Mouse (Mus musculus): ENCODE measurements around the gene Grik3.

Grik3 gene

DNA sequence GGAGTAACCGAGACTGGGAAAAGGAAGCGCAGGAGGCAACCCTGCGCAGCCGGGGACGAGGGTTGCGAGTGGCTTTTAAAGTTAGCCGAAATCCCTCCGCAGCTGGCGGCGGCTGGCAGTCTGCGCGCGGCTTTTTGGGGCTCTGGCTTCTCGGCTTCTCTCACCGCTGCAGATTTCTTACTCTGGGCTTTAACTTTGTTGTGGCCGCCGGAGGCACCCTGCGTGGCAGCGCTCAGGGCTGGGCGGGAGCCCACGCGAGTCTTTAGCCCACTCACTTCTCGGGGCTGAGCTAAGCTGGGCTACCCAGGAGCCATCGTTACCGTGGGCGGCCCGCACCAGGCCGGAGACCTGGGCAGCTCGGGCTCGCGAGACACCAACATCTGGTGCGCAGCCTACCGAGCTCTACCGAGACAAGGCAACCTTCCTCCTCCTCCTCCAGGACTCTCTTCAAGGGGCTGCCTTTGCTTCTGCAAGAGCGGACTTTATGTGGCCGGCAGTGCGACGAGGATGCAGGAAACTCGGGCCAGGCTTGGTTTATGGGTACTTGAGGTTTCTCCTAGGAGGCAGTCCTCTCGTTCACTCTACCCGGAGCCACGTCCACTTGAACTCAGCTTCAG lies 1.1 kb downstream of the Grik3 start:
- DNase-seq (ENCODE audit: low read depth, low spot score), result peak; percentile 50

GRCm38 (mm10) chr4:125492122-125492505 lies 1.6 kb downstream of the Grik3 start:
- DNase-seq (ENCODE audit: low read depth, low spot score), result no peak

- no peak for DNase-seq (ENCODE audit: low read depth, low spot score)
Observed at GRCm38 (mm10) chr4:125492706-125493105, 2.2 kb downstream of the Grik3 start.

- no peak for DNase-seq (ENCODE audit: low read depth, low spot score)
Observed at GRCm38 (mm10) chr4:125493124-125493523, 2.6 kb downstream of the Grik3 start.

- DNase-seq (ENCODE audit: low read depth, low spot score), result peak; percentile 48
Observed at GRCm38 (mm10) chr4:125495477-125495876, 5.0 kb downstream of the Grik3 start.

GRCm38 (mm10) chr4:125497001-125497400 lies 6.5 kb downstream of the Grik3 start:
- DNase-seq (ENCODE audit: low read depth, low spot score), result peak; percentile 89

DNA sequence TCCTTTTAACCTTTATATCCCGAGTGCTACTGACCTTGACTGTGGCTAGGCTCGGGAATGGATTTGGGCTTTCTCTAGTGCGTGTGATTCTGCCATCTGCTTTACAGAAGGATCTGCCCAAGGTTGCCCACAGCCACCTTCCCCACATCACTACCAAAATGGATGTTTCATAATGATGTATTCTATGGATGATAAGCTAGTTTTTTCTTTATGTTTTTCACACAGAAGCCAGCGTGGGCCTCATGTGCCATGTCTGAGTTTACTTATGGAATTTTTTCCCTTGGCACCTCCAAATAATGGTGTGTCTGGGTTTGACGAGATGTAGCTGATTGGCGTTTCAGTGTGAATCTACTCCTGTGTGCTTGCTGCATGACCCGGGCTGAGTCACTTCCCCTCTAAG lies 7.0 kb downstream of the Grik3 start:
- no peak for DNase-seq (ENCODE audit: low read depth, low spot score)

- peak; percentile 91 for DNase-seq (ENCODE audit: low read depth, low spot score)
Observed at GRCm38 (mm10) chr4:125498866-125499265, 8.4 kb downstream of the Grik3 start.

DNA sequence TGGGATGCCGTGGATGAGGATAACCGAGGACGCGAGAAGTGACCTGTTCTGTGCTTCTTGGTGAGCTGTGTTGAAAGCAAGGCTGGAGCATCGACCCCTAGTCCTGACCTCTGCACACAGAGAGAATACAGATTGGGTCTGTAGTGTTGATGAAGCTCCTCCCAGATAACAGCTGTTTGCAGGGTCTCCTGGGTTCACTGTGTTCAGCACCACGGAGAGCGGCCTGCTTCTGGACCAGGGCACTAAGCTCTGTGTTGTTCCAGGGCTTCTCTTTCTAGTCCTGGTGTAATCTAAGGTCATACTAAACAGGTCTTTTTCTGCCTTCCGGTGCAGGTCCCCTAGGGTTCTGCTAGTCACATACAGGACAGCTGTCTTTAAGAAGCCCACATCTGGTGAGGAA lies 12.4 kb downstream of the Grik3 start:
- peak; percentile 70 for DNase-seq (ENCODE audit: low read depth, low spot score)

GRCm38 (mm10) chr4:125512434-125512833 lies 21.9 kb downstream of the Grik3 start:
- no peak for DNase-seq (ENCODE audit: low read depth, low spot score)

DNA sequence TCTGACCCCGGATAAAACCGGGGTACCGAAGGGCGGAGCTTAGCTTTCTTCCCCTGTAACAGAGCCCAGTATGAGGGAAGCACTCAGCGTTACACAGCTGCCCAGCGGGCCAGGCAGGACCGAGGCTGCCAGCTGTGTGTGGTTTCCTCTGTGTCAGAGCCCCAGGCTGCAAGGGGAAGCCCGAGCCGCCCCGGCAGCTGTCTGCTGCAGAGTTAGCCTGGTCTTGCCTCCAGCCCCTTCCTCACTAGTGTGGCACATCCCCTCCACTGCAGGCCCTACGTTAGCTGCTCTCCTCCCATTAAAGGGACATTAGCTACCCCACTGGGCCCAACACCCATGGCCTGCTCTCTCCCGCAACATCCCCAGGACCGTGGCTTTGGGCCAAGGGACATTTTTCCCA lies 25.1 kb downstream of the Grik3 start:
- DNase-seq (ENCODE audit: low read depth, low spot score), result no peak

- peak; percentile 45 for DNase-seq (ENCODE audit: low read depth, low spot score)
Observed at GRCm38 (mm10) chr4:125516612-125517011, 26.1 kb downstream of the Grik3 start.

DNA sequence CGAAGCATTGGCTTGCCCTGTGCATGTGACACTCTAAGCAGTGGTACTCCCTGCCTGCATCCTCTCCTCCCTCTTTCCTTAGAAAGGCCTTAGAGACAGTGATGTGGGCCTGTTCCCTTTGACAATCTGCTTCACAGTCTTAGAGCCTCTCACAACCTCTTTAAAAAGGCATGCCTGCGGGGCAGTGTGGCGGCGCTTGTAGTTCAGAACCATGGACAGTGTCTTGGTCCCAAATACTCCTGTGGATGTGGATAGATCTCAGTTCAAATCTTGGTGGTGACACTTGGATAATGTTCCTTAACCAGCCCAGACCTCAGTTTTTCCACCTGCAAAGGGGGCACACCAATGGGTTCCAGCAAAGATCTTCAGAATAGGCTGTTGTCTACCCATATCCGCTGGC lies 28.4 kb downstream of the Grik3 start:
- peak; percentile 44 for DNase-seq (ENCODE audit: low read depth, low spot score)

DNA sequence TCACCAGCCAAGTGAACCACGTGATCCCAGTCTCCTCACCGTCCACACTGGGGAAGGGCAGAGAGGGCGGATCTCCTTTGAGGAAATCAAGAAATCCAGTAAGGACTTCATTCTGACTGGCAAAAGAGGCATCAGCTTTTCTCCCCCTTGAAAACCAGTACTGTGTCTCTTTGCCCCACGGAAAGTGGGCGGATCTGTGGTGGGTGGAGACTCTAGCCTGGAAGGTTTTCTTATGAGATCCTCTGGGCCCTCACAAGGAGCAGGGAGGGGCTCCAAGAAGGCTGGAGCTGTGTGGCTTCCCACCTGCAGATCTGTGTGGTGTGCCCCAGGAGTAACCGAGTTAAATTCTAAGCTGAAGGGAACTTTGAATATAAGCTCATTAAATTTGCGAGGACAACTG lies 32.4 kb downstream of the Grik3 start:
- DNase-seq (ENCODE audit: low read depth, low spot score), result peak; percentile 55

DNA sequence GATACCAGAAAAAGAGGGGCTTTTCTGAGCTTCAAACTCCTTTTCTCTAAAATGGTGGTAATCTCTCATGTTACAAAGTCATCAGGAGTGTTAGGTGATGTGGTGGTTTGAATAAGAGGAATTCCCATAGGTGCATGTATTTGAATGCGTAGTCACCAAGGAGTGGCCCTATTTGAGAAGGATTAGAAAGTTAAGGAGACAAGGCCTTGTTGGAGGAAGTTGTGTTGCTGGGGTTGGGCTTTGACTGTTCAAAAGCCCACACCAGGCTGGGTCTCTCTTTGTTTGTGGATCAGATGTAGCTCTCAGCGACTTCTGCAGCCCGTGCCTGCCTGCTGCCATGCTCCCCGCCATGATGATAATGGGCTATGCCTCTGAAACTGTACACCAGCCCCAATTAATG lies 34.8 kb downstream of the Grik3 start:
- DNase-seq (ENCODE audit: low read depth, low spot score), result peak; percentile 59

DNA sequence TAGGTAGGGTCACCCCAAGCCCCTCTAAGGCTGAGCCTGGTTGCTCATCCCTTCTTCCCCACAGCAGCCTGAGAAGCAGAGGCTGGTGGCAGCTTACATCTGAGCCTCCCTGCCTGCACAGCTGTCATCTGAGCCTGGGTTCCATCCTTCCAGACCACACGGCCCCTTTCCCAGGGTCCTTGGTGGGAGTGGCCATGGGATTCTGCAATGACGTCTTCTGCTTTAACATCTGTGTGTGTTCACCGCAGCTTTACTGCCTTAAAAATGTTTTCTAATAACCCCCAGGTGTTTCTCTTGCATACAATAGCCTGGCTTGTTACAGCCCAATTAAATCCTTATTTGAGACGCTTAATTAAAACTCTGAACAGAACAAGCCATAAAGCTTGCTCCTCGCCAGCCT lies 35.9 kb downstream of the Grik3 start:
- no peak for DNase-seq (ENCODE audit: low read depth, low spot score)

GRCm38 (mm10) chr4:125533965-125534364 lies 43.5 kb downstream of the Grik3 start:
- no peak for DNase-seq (ENCODE audit: low read depth, low spot score)

DNA sequence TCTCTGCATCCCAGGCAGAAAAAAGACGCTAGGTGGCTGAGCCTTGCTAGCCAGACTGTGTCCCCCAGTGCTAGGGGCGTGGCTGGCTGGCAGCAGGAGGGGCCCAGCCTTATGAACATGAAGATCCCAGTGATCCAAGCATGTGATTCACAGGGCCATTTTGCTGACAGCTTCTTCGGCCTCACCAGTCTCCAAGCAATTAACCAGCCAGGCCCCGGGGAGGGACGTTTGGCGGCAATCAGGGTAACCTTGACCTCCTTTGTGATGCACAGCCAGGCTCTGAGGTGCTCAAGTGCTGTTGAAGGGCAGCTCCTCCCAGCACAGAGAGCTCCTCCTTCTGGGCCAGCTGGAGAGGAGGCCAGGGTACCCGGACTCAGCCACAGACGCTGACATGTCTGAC lies 43.9 kb downstream of the Grik3 start:
- DNase-seq (ENCODE audit: low read depth, low spot score), result peak; percentile 99

DNA sequence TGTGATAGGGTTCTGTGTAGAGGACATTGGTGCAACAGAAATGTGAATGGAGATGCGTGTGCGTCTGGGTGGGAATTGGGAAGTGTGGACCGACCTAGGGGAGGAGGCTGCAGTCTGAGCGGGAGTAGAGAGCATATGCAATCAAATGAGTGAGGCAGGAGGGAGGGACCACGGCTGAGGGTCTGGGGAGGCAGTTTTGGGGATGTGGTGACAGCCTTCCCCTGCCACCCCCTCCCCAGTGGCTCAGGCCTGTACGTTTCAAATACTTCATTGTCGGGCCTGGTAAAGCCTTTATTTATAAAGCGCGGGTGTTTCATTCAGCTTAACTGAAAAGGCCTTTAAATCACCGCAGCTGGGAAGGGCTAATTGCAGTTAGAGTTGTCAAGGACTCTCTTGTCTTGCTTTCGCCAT lies 44.5 kb downstream of the Grik3 start:
- peak; percentile 78 for DNase-seq (ENCODE audit: low read depth, low spot score)

DNA sequence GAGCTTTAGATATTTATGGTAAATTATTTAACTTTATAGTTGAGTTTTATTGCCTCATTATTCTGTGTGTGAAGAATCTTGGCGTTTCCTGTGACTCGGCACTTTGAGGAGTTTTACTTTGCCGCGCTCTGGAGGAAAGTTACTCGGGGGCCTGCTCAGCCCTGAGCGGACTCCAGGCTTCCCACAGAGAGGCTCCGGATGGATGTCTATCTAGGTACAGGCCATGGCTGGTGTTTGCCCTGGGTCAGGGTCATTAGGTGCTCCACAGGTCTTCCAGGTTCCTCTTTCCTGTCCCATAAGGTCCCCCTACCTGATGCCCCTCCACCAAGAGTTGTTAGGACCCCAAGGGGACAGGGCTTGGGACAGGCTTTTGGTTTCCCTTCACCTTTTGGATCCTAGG lies 45.0 kb downstream of the Grik3 start:
- DNase-seq (ENCODE audit: low read depth, low spot score), result peak; percentile 45

- DNase-seq (ENCODE audit: low read depth, low spot score), result peak; percentile 86
Observed at GRCm38 (mm10) chr4:125535977-125536376, 45.5 kb downstream of the Grik3 start.

DNA sequence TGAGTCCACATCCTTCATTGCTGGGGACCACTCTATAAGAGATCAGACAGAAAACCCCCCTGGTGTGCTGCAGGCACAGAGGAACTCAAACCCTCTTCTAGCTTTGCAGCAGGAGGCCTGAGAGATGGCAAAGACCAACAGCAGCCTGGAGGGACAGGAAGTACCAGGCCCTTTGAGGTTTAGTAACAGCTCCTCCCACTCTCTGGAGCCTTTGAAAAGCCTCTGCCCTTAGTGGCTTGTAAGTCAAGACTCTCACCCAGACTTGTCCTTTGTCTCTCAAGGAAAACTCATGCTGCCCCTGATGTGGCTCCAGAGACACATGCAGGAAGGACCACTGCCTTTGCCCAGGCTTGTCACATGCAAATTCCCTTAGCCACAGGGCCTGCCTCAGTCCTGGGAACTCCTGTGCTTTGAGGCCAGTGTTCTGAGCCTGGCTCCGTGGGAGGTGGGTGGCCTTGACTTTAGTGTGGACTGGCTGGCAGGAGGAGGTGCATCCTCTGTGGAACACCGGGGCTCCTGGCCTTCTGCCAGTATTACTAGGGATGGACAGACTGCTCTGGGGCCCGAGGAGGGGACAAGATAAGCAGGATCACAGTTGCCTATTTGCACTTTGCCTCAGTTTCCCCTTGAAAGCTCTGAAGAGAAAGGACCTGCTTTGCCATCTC lies 47.9 kb downstream of the Grik3 start:
- DNase-seq (ENCODE audit: low read depth, low spot score), result peak; percentile 91

DNA sequence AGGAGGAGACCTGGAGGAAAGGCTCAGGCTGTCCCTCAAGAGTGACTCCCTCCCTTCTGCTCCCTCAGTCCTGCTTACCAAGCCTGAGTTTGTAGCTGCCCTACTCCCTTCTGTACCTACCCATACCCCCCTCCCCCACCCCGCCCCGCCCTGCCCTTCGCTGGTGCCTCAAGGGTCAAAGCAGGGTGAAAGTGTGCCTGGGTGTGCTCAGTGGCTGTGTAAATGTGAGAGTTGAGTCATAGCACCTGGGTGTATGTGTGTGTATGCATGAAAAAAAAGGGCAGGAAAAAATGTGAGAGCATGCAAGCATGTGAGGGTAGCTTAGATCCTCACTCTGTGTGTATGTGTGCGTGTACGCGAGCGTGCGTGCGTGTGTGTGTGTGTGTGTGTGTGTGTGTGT lies 49.1 kb downstream of the Grik3 start:
- no peak for DNase-seq (ENCODE audit: low read depth, low spot score)

DNA sequence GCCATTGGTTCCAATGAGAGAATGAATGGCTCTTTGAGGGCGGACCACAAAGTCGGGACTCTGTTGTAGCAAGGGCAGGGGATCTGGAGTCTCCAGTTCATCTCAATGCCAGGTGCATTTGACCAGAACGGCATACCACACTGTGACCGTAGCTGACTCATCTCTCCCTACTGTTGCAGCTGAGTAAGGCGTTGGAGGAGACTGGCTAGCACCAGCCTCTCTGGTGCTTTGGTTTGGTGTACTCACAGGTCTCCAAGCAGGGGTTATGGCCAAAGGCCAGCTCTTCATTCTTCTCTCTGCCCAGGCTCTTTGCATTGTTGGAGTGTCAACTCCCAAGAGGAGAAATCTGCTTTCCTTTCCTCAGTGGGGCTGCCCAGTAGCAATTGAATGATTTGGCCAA lies 52.7 kb downstream of the Grik3 start:
- no peak for DNase-seq (ENCODE audit: low read depth, low spot score)
